26 mouse cellular contexts compared by ENCODE assay signal in the genomic region with DNA sequence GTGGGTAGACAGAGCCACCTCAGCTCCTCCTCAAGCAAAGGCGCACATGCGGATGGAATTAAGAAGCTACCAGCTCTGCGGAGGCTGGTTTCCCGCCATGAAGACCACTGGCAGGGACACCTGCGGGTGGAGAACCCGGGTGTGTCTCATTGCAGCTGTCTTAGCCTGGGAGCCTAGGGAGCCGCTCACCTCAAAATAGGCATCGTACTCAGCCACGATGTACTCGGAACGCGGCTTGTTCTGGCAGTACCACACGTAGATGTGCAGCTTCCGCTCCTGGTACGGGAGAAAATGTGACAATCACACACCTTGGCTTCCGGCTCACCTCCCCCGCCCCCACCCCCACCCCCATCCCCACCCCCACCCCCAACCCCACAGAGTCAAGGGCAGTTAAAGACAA.
DNase-seq lines count a peak whose midpoint lies in the region; ATAC-seq and TF ChIP-seq lines count a peak whose summit lies in the region.
"Had no signal": no experiment of that assay in that cellular context is flagged by ENCODE, and none has a peak within 500 bp of the region (broad histone marks: within the 10 kb centered on the region; RNA-seq: fewer than 3 reads in every experiment).

No protein-coding gene starts in this region.

- H3K4me2 ChIP-seq in liver, embryonic 12.5 days, result peak overlapping the region; percentile 64
- H3K4me2 ChIP-seq in liver, embryonic 11.5 days, result no peak overlapping the region
- H3K4me2 ChIP-seq in hindbrain, postnatal 0 days (ENCODE audit: low read depth, low read length), result no peak overlapping the region
- H3K4me2 ChIP-seq: embryonic facial prominence, embryonic 13.5 days; embryonic facial prominence, embryonic 15.5 days; forebrain, embryonic 12.5 days had no signal

- H3K9ac ChIP-seq in liver, embryonic 12.5 days, result 0 out of 2 replicates have a peak overlapping the region, but pooled peaks have one; percentile 0
- H3K9ac ChIP-seq in liver, embryonic 11.5 days (ENCODE audit: low read depth, low read length), result no peak overlapping the region
- no peak overlapping the region for H3K9ac ChIP-seq in hindbrain, postnatal 0 days (replicated peaks; ENCODE audit: low read length)
- H3K9ac ChIP-seq: embryonic facial prominence, embryonic 13.5 days; embryonic facial prominence, embryonic 15.5 days; forebrain, embryonic 12.5 days had no signal

- no peak for ATAC-seq in liver, embryonic 12.5 days
- ATAC-seq in liver, embryonic 11.5 days (replicated peaks; ENCODE audit: low FRiP score), result no peak
- no peak for ATAC-seq in megakaryocyte, adult 5-6 weeks (ENCODE audit: poor library complexity, severe bottlenecking)
- no peak for ATAC-seq in hindbrain, postnatal 0 days
- ATAC-seq: CD4-positive, CD25-positive, alpha-beta regulatory T cell, adult 4 months; forebrain, embryonic 14.5 days; forebrain, embryonic 16.5 days; Patski had no signal

- intact Hi-C loops in heart, postnatal 36 days (cut with DNase I), result no loop called here

- peak overlapping the region; percentile 89; the same call in 1 of the 2 replicates for H3K27ac ChIP-seq in liver, embryonic 12.5 days
- no peak overlapping the region for H3K27ac ChIP-seq in liver, embryonic 11.5 days (ENCODE audit: low read depth, low read length)
- H3K27ac ChIP-seq in hindbrain, postnatal 0 days, result no peak overlapping the region
- H3K27ac ChIP-seq: embryonic facial prominence, embryonic 13.5 days; embryonic facial prominence, embryonic 15.5 days; forebrain, embryonic 10.5 days; forebrain, embryonic 12.5 days had no signal

- no peak for TF ChIP-seq CTCF in hindbrain, postnatal 0 days (IDR thresholded peaks at IDR 0.05; ENCODE audit: low read depth)

- H3K27me3 ChIP-seq in liver, embryonic 12.5 days (replicated peaks), result no peaks in the 10 kb centered on the region
- no peaks in the 10 kb centered on the region for H3K27me3 ChIP-seq in liver, embryonic 11.5 days (replicated peaks; ENCODE audit: control insufficient read depth, insufficient read depth, low read length)
- H3K27me3 ChIP-seq in megakaryocyte, embryonic 14.5 days (replicated peaks), result no peaks in the 10 kb centered on the region
- H3K27me3 ChIP-seq in hindbrain, postnatal 0 days (ENCODE audit: insufficient read depth, low read length), result no peaks in the 10 kb centered on the region
- H3K27me3 ChIP-seq: embryonic facial prominence, embryonic 13.5 days; embryonic facial prominence, embryonic 15.5 days; forebrain, embryonic 12.5 days; Patski had no signal

- no peak overlapping the region for H3K4me3 ChIP-seq in liver, embryonic 12.5 days
- H3K4me3 ChIP-seq in liver, embryonic 11.5 days (ENCODE audit: low read depth, low read length), result no peak overlapping the region
- H3K4me3 ChIP-seq in megakaryocyte, embryonic 14.5 days (replicated peaks), result peak overlapping the region; percentile 62
- H3K4me3 ChIP-seq in hindbrain, postnatal 0 days (ENCODE audit: low read length), result no peak overlapping the region
- H3K4me3 ChIP-seq: embryonic facial prominence, embryonic 13.5 days; embryonic facial prominence, embryonic 15.5 days; forebrain, embryonic 10.5 days; forebrain, embryonic 12.5 days had no signal

- no peaks in the 10 kb centered on the region for H3K9me3 ChIP-seq in liver, embryonic 12.5 days (replicated peaks)
- H3K9me3 ChIP-seq in liver, embryonic 11.5 days (ENCODE audit: control insufficient read depth, low read length), result no peaks in the 10 kb centered on the region
- no peaks in the 10 kb centered on the region for H3K9me3 ChIP-seq in megakaryocyte, embryonic 14.5 days
- H3K9me3 ChIP-seq in hindbrain, postnatal 0 days (ENCODE audit: low read length), result no peaks in the 10 kb centered on the region
- H3K9me3 ChIP-seq: embryonic facial prominence, embryonic 13.5 days; embryonic facial prominence, embryonic 15.5 days; forebrain, embryonic 10.5 days; forebrain, embryonic 12.5 days had no signal

- peaks cover 100% of the 10 kb centered on the region for H3K4me1 ChIP-seq in liver, embryonic 12.5 days
- peaks cover 85% of the 10 kb centered on the region for H3K4me1 ChIP-seq in liver, embryonic 11.5 days (replicated peaks; ENCODE audit: control insufficient read depth, insufficient read depth, low read length)
- peaks cover 98% of the 10 kb centered on the region for H3K4me1 ChIP-seq in megakaryocyte, embryonic 14.5 days
- H3K4me1 ChIP-seq in hindbrain, postnatal 0 days (ENCODE audit: insufficient read depth, low read length), result no peaks in the 10 kb centered on the region
- H3K4me1 ChIP-seq: embryonic facial prominence, embryonic 13.5 days; embryonic facial prominence, embryonic 15.5 days; forebrain, embryonic 12.5 days had no signal

- DNase-seq in heart, adult 11 months, result peak; percentile 85
- no peak for DNase-seq in heart, postnatal 36 days
- no peak for DNase-seq in liver, embryonic 11.5 days (ENCODE audit: low spot score)
- peak; percentile 14 for DNase-seq in R1 (ENCODE audit: low read depth, low spot score)
- no peak for DNase-seq in hindbrain, postnatal 0 days (ENCODE audit: low spot score)
- DNase-seq: adrenal gland, adult 2 months; adrenal gland, postnatal 10 days; adrenal gland, postnatal 25 days; B cell, adult 2 months; cerebellum, adult 11 months; cerebellum, adult 18-20 months; cerebellum, adult 8-10 months; cerebellum, adult 9-11 months; cerebellum, postnatal 36 days; embryo, embryonic 11 days had no signal

- WGBS in liver, embryonic 12.5 days (ENCODE audit: insufficient replicate concordance), result 76% methylated on average over 17 of the region's 17 CpGs
- 78% methylated on average over 17 of the region's 17 CpGs for WGBS in liver, embryonic 11.5 days
- 97% methylated on average over 17 of the region's 17 CpGs for WGBS in hindbrain, postnatal 0 days

- H3K36me3 ChIP-seq in liver, embryonic 12.5 days, result 0 out of 2 replicates have a peak, but pooled peaks cover 3% of the 10 kb centered on the region
- H3K36me3 ChIP-seq in liver, embryonic 11.5 days (ENCODE audit: control insufficient read depth, insufficient read depth, low read length), result peaks cover 4% of the 10 kb centered on the region; the same call in 1 of the 2 replicates
- peaks cover 100% of the 10 kb centered on the region for H3K36me3 ChIP-seq in megakaryocyte, embryonic 14.5 days (replicated peaks; ENCODE audit: low read length)
- peaks cover 53% of the 10 kb centered on the region for H3K36me3 ChIP-seq in hindbrain, postnatal 0 days (ENCODE audit: insufficient read depth, low read length)

Comparison
In these comparisons a context has a peak if more than half of its experiments do, and no peak if none do; other contexts are left out.
1. DNase-seq: peak in heart, adult 11 months (single experiment) and R1 (single experiment); none in heart, postnatal 36 days (0 of 2), liver, embryonic 11.5 days (single experiment) and hindbrain, postnatal 0 days (single experiment).